Mouse (Mus musculus) right cerebral cortex, postnatal 36 days (tissue): Measurements from ENCODE around the gene Kcnj11.

Source experiments
- DNase-seq, 2 experiments: peaks; one replicate each; pipeline ENCODE4 v3.0.0; 2022; ENCODE audit warnings: low spot score in 2 of 2, mixed read lengths in 1 of 2

The Kcnj11 gene

DNA sequence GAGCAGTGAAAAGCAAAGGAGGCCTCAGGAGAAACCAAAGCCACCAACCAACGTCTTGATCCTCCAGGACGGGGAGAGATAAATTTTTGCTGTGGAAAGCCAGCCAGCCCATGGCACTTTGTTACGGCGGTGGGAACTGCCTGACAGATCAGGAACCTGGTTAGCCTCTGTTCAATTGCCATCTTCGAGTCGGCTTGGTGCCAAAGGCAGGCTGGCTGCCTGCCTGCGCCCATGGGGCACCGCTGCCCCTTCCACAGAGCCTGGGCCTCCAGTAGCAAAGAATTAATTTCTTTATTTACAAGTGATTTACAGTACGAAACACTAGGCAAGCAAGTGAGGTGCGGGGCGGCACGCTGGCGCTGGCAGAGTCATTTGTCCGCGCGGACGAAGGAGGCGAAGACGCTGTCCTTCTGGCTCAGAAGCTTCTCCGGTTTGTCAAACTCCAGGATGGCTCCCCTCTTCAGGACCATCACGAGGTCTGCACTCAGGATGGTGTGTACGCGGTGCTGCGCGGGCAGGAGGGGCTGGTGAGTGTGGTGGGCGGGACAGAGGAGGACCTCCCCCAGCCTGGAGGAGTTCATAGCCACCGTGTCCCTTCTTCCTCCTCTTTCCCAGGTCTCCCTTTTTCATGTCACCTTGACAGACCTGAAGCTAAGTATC lies 3.8 kb upstream of the Kcnj11 start:
- no peak for DNase-seq

DNA sequence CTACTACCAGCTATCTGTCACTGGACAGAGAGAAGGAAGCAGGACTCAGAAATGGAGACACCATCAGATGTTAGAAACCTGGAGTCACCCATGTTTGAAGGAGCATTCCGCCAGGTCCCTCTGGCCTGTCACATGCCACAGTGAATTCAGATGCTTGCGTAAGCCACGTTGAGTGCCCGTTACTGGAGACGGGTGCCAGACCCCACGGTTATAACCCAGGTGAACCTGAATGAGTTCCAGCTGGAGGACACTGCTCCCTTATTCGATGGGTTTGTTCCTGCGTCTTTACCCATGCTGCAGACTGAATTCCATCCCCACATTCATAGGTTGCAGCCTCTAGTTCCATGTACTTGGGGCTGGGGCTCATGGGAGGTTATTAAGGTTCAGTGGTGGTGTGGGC lies 3.2 kb upstream of the Kcnj11 start:
- no peak for DNase-seq

DNA sequence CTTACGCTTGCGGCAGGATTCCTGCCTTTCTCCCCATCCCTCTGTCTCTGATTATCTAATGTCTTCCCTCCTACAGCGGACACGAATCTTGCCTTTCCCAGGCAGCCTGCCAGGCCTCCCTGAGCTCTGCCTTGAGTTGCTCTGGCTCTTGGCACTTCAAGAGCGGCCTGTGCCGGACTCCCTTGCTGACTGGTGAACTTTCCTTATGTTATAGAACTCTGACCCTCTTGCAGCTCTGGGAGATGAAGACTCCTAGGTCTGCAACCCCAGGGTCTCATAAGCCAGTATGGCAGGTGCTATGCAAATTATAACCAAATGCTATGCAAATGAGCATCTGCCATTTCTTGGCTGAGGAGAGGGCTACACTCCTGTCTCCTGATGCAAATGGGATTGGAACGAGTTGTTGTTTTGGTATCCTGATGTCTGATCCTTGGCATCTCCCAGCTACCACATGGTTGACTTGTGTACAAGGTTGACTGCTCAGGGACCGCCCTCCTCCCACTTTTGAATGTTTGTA lies 2.6 kb upstream of the Kcnj11 start:
- peak; percentile 55 to 72 for DNase-seq

DNA sequence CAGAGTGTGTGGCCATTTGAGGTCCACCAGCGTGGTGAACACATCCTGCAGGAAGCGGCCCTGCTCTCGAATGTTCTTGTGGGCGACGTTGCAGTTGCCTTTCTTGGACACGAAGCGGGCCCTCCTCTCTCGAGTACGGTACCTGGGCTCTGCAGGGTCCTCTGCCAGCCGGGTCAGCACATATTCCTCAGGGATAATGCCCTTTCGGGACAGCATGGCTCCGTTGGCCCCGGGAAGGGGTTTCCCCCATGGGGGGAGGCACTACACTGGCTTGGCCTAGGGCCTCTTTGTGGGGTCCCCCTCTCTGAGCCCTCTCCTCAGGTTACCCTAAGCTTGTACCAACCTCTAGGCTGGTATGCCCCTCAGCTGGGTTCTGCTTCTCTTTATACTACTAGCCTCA lies 882 bp downstream of the Kcnj11 start:
- DNase-seq = no peak

DNA sequence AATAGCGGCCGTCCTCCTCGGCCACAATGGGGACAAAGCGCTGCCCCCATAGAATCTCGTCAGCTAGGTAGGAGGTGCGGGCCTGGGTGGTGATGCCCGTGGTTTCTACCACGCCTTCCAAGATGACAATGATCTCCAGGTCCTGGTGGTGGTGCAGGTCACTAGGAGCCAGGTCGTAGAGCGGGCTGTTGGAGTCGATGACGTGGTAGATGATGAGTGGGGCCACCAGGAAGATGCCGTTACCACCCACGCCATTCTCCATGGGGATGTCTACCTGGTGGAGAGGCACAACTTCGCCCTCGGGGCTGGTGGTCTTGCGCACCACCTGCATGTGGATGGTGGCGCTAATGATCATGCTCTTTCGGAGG lies 1.7 kb downstream of the Kcnj11 start:
- DNase-seq = no peak

DNA sequence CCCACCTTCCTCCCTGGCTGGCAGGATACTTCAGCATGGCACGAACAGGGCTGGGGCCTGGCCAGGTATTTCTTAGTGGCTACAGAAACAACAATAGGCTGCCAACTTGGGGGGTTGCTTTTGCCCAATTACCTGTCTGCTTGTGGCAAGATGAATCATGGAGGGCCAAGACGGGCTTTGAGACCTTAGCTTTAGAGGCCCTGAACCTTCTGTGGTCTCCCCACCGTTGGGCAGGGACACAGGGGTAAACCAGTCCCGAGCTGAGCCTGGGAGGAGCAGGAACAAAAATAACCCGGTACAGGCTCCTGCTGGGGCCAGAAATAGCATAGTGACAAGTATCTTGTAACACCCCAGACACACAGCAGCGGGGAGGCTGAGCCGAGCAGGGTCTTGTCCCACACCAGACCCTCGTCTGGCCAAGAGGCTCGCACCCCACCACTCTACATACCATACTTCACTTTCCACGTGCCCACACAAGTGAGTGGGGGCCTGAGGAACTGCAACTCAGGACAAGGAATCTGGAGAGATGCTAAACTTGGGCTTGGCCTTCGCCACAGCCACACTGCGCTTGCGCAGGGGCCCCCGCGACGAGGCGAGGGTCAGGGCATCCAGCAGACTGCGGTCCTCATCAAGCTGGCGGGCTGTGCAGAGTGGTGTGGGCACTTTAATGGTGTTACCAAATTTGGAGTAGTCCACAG lies 2.2 kb downstream of the Kcnj11 start:
- DNase-seq = peak in 1 of 2 experiments; percentile 44

DNA sequence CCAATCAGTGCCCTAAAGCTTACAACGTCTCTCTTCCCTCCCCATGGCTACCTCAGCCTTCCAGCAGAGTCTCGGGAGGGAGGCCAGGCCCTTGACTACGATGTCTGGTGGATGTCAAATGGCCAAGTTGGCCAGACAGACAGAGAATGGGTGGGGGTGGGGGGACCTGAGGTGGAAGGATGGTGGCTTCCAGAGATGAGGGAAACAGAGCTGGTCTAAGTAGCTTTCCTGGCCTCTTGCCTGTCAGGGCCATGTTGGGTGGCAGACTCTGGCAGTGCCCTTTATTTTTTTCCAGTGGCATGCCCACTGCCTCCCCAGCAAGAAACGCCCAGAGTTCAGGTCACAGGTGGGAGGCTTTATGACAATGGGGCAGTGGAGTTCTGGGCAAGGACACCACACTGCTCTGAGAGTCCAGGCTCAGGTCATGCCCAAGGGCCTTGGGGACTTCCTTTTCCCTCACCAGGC lies 3.2 kb downstream of the Kcnj11 start:
- DNase-seq = no peak

DNA sequence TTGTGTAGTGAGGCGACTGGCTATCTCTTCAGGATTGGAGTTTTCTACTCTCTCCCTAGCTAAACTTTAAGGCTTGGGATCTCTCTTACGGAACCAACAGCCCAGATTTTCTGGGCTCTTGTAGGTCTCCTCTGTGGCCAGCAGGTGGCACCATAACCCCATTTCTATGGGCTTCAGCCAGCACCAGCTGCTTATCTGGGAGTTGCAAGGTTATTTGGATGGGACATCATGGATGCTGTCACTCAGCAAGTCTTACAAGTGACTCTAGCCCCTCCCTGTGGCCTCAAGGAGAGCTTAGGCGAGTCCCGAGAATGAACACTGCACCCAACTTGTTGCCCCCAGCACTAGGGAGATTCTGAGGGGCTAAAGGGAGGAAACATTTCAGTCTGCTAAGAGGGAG lies 4.4 kb downstream of the Kcnj11 start:
- DNase-seq = peak in 1 of 2 experiments; percentile 42

DNA sequence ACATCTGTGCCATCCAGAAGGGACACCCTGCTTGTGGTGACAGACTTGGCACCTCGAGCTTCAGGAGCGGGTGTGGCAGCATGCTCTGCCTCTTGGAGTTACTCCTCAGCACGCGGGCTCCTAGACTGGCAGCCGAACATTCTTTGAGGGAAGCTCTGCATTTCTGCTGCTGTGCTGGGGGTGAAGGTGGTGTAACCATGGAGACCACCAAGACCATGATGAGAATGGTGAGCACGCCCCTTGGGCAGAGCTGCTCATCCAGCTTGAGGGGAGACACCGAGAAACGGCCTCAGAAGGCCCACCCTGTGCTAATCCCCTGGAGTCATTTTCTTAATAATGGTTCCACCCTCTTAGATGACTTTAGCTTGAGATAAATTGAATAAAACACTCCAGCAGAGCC lies 7.8 kb downstream of the Kcnj11 start:
- DNase-seq = no peak

DNA sequence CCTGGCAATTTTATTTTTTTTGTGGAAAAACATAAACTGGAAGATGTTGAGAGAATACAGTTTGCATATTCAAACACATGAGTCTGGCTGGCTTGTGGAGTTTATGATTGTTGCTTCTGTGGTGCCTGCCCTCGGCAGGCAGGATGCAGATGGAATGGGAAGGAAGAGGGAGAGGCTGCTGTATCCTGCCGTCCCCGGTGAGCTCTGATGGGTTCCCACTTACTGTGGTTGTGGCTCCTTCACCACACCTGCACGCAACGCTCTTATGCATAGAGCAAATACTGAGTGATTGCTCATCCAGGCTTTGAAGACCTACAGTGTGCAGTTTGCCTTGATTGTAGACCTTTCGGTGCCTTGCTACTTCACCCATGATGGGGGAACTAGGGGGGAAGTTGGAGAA lies 12.3 kb downstream of the Kcnj11 start:
- DNase-seq = no peak

DNA sequence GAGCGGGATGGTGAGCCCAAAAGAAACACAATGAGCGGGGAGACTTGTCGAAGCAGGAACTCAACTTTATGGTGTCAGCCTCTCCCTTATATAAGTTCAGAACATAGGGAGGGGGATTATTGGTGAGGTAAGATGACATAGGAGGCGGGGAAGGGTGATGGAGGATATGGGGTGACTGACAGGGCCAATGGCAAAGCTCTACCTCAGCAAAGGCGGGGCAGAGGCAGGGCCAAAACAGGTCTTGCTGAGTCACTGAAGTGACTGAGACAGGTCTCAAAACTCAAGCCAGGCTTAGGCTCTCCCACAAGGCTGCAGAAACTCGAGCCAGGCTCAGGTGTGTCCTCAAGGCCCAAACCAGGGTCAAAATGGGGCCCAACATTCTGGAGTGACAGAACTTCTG lies 14.2 kb downstream of the Kcnj11 start:
- no peak for DNase-seq

DNA sequence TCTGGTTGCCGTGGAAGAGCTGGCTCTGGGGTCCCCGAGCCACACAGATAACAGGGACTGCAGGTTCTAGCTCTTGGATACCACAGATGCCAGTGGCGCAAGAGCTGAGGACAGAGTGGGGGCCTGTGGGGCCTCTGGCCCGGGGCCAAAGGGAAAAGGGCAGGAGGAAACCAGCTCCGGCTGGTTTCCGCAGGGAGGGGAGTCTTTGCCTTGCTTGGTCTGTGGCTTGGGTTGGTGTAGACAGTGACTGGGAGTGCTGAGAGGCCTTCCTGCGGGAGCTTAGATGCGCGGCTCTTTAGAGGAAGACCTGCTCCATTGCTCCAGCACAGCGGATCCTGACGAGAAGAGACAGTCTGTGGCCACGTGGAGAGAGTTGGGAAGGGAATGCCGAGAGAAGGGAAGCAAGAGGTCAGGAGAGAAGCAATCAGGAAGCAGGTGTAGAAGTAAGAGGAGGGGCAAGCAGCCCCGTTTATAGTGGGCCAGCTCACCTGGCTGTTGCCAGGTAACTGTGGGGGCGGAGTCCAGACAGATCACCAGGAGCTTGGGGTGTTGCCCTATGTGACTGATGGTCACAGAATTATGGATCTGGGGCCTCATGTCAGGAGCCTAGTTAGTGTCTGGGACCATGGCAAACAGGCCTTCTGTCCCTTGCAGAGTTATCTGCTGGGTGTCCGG lies 15.6 kb downstream of the Kcnj11 start:
- DNase-seq = no peak

DNA sequence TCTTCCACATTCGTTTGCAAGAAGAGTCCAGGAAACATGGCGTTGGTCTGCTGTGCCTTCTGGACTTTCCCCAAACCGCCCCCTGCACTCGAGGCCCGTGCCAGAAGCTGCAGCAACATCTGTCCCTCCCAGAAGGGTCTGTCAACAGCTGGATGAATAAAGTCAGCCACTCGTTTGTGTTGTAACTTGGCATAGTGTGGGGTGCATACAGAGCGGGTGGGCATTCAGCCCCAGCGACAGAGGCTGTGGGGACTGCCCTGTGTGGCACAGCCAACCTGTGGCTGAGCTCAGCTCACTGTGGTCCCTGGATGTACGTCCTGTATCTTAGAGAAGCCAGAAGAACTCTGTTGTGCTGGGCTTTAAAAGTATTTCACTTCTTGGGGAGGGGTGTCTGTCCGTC lies 16.5 kb downstream of the Kcnj11 start:
- DNase-seq = no peak

DNA sequence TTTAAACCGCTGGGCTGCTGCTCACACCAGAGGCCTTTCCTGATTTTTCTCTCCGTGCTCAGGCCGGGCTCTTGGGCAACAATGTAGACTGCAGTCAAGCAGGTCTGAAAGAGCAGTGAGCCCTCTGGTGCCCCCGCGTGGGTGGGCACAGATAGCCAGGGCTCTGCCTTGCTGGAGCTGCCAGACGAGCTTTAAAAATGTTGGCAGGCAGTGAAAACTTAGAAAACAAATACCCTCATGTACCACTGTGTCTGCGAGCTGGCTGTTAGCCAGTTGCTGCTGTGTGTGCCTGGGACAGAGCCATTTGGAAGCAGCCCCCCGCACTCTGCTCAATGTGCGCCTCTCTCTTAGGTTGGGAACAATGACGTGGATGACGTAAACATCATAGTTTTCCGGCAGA lies 22.9 kb downstream of the Kcnj11 start:
- DNase-seq = no peak

DNA sequence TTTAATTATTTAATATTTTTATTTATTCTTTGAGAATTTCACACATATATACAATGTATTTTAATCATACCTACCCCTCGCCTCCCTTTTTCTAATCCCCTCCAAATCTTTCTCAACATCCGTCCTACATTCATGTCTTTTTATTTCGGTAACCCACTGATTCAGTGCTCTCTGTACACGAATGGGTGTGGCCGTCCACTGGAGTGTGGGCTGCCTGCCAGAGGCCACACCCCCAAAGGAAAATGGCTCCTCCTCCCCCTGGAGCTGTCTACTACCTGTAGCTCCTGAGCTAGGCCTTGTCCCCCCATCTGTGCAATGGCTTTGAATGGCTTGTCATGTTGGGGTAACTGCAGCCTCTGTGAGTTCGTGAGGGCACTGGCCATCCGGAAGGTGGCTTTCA lies 23.7 kb downstream of the Kcnj11 start:
- no peak for DNase-seq

DNA sequence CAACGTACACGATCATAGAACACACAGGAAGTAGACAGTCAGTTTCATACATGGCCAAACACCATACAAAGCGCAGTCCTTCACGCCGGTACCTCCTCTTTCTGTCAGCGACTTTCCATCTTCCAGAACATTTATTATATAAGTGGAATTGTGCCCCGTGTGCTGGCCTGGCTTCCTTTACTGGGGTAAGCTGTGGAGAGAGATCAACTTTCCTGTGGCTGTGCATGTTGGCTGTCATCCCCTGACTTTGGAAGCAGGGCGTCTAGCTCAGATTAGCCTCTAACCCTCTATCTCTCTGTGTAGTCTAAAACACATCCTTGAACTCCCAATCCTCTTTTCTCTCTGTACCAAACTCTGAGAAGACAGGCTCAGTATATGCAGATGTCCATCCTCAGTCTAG lies 31.7 kb downstream of the Kcnj11 start:
- DNase-seq = no peak

DNA sequence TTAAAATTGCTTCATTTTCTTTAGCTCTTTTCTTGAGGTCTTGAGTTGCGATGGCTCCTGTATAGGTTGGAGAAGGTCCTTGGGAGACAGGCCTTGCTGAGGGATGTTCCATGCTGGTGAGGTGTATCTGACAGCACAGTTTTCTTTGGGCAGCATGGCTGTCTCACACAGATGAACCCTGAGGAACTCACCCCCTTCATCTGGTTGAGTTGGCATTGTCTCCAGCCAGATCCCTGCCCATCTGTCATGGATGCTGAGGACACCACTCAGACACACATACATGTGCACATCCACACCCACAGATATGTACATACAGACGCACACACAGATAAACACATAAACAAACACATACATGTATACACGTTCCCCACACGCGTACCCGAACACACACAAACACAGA lies 37.3 kb downstream of the Kcnj11 start:
- DNase-seq = no peak

DNA sequence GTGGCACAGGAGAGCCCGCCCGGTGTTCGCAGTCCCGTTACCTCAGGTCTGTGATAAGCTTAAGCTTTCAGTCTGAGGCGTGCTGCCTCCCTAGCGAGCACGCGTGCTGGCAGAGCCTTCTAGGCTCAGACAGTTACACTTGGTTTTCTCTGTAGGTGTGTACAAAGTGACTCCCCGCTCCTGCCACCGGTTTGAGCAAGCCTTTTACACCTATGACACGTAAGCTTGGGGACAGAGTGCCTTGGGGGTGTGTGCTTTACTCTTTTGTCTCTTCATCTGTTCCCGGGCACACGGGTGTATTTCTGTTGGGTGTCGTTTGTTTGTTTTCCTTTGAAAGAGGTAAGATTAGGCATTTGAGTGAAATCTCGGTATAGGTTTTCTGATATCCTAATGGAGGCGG lies 39.0 kb downstream of the Kcnj11 start:
- DNase-seq = no peak

DNA sequence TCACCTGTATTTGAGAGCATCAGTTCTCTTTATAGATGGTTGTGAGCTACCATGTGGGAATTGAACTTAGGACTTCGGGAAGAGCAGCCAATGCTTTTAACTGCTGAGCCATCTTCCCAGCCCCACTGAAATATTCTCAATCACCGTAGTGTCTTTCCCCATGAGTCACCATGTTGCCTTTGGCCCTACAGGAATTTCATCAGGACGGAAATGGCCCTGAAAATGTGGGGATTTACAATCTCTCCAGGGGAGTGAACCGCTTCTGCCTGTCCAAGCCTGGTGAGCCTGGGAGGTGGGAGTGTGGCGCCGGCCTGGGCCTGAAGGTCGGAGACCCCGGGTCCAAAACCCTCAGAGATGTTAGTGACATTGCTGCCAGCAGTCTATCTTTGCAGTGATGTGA lies 39.9 kb downstream of the Kcnj11 start:
- no peak for DNase-seq

DNA sequence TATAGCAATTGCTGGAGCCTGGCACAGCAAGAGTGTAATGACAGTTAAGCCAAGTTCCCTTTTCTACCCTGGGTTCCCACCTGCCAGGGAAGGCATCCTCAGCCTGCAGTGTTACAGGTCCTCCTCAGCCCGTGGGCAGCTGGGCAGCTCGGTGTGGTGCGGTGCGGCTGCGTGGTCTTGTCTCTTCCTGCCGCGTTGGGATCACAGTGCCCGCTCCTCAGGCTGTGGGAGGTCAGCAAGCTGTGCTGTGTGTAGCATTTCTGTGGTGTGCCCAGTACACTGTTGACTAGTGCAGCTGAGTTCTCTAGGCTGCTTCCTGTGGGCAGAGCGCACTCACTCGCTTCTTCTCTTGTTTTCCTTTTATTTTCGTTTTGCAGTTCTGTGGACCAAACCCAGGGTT lies 41.7 kb downstream of the Kcnj11 start:
- no peak for DNase-seq

DNA sequence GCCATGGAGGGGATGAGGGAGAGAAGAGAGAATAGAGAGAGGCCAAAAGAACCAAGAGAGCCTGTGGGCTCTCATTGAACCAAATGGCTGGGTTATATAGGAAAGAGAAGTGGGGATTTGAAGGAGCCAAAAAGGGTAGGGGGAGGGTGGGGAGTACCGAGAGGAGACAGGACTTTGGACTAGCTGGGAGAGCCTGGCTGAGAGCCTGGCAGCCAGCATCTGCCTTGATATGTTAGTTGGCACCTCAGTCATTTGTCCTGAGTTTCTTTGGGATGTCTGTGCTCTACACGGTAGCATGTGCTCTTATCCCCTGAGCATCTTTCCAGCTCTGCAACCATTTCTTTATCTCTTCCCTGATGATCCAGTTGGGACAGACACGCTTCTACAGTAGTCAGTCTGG lies 47.0 kb downstream of the Kcnj11 start:
- no peak for DNase-seq

DNA sequence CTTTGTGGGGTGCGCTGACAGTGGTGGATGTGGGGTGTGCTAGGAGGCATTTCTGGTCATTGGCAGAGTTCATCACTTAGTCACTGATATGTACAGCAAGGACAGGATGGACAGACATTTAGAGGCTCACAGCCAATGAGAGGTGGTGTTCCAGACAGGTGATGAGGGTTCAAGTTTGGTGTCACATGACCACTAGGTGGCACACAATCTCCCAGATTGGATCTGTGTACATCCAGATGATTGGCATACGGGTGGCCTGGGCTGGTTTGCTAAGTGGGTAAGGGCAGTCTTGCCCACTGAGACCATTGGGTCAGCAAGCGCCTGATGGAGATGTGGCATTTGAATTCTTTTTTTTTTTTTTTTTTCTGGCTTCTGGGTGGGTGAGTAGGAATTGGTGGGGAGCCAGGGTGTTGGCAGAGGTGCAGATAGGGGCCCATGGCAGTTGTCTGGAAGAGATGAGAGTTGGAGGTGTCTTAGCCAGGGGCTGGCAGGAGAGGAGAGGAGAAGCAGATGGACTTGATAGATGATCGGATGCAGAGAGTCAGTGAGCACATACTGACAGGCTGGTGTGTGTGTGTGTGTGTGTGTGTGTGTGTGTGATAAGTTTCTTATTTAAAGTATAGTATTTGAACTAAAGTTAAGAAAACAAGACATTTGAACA lies 48.3 kb downstream of the Kcnj11 start:
- DNase-seq = no peak
